Mouse (Mus musculus): Measurements from ENCODE around the gene Tmem86a.
"Not testable (repeated sequence)": the region's sequence is repeated elsewhere in the genome, so short reads cannot be mapped to it uniquely, and the experiment has no call there.

Gene Tmem86a

GRCm38 (mm10) chr7:47050366-47050765, at the start of gene Tmem86a:
Gene Tmem86a (plus strand): TSS chr7:47050601.
- DNase-seq, result peak; percentile 95 to 97

- no peak for DNase-seq
Measured at GRCm38 (mm10) chr7:47000644-47000983, 49.8 kb upstream of the Tmem86a start.

- DNase-seq, result no peak
Measured at GRCm38 (mm10) chr7:47001125-47001899, 49.1 kb upstream of the Tmem86a start.

- no peak for DNase-seq
Measured at GRCm38 (mm10) chr7:47001900-47002275, 48.5 kb upstream of the Tmem86a start.

- DNase-seq, result no peak
Measured at GRCm38 (mm10) chr7:47003411-47004115, 46.8 kb upstream of the Tmem86a start.

- peak in 1 of 2 experiments; percentile 41 for DNase-seq
Measured at GRCm38 (mm10) chr7:47007109-47007780, 43.2 kb upstream of the Tmem86a start.

- no peak for DNase-seq
Measured at GRCm38 (mm10) chr7:47007818-47008167, 42.6 kb upstream of the Tmem86a start.

GRCm38 (mm10) chr7:47008168-47008993, 42.0 kb upstream of the Tmem86a start, which contains the start of gene Spty2d1:
Gene Spty2d1 (minus strand): TSS chr7:47008411.
- DNase-seq, result peak; percentile 99

GRCm38 (mm10) chr7:47013131-47013767, 37.2 kb upstream of the Tmem86a start:
- no peak for DNase-seq

- DNase-seq, result no peak
Measured at GRCm38 (mm10) chr7:47014564-47015389, 35.6 kb upstream of the Tmem86a start.

- DNase-seq, result peak; percentile 74 to 86
Measured at GRCm38 (mm10) chr7:47015390-47016065, 34.9 kb upstream of the Tmem86a start.

- no peak for DNase-seq
Measured at GRCm38 (mm10) chr7:47016602-47017001, 33.8 kb upstream of the Tmem86a start.

- DNase-seq, result no peak
Measured at GRCm38 (mm10) chr7:47017146-47017545, 33.3 kb upstream of the Tmem86a start.

GRCm38 (mm10) chr7:47019641-47020040, 30.8 kb upstream of the Tmem86a start:
- DNase-seq, result peak; percentile 32 to 43

GRCm38 (mm10) chr7:47020956-47021355, 29.4 kb upstream of the Tmem86a start:
- no peak for DNase-seq

- DNase-seq, result no peak
Measured at GRCm38 (mm10) chr7:47022482-47022881, 27.9 kb upstream of the Tmem86a start.

- DNase-seq, result peak; percentile 85 to 91
Measured at GRCm38 (mm10) chr7:47023530-47023929, 26.9 kb upstream of the Tmem86a start.

GRCm38 (mm10) chr7:47024454-47024853, 25.9 kb upstream of the Tmem86a start:
- no peak for DNase-seq

- DNase-seq, result no peak
Measured at GRCm38 (mm10) chr7:47025429-47025828, 25.0 kb upstream of the Tmem86a start.

GRCm38 (mm10) chr7:47026899-47027298, 23.5 kb upstream of the Tmem86a start:
- DNase-seq, result not testable (repeated sequence)

- no peak for DNase-seq
Measured at GRCm38 (mm10) chr7:47027520-47027919, 22.9 kb upstream of the Tmem86a start.

Data from cerebellum, postnatal 25 days (tissue).